Mouse (Mus musculus): ENCODE data around the gene Tcp11.

The Tcp11 gene

GRCm38 (mm10) chr17:28034986-28035385, 45.5 kb downstream of the Tcp11 start:
- DNase-seq = no peak

GRCm38 (mm10) chr17:28033046-28033580, 47.3 kb downstream of the Tcp11 start:
- DNase-seq = no peak

- DNase-seq = no peak
These were observed 48.2 kb downstream of the Tcp11 start for GRCm38 (mm10) chr17:28032219-28032618.

- DNase-seq = no peak
These were observed 49.0 kb downstream of the Tcp11 start for GRCm38 (mm10) chr17:28031281-28031941.

- no peak for DNase-seq
These were observed 50.0 kb downstream of the Tcp11 start for GRCm38 (mm10) chr17:28030446-28030845.

GRCm38 (mm10) chr17:28029308-28029707, 51.1 kb downstream of the Tcp11 start:
- no peak for DNase-seq

GRCm38 (mm10) chr17:28028236-28028635, 52.2 kb downstream of the Tcp11 start:
- DNase-seq = no peak

- no peak for DNase-seq
These were observed 53.2 kb downstream of the Tcp11 start for GRCm38 (mm10) chr17:28027197-28027596.

- peak; percentile 80 for DNase-seq
These were observed 54.1 kb downstream of the Tcp11 start for GRCm38 (mm10) chr17:28026111-28026872.

- peak; percentile 80 for DNase-seq
These were observed 54.9 kb downstream of the Tcp11 start for GRCm38 (mm10) chr17:28025541-28025961.

GRCm38 (mm10) chr17:28022854-28023655, 57.4 kb downstream of the Tcp11 start:
- peak; percentile 94 for DNase-seq

GRCm38 (mm10) chr17:28021911-28022310, 58.5 kb downstream of the Tcp11 start:
- DNase-seq = peak; percentile 72

GRCm38 (mm10) chr17:28019785-28020696, 60.4 kb downstream of the Tcp11 start:
- peak; percentile 41 for DNase-seq

- no peak for DNase-seq
These were observed 61.7 kb downstream of the Tcp11 start for GRCm38 (mm10) chr17:28018776-28019175.

- no peak for DNase-seq
These were observed 62.1 kb downstream of the Tcp11 start for GRCm38 (mm10) chr17:28018344-28018743.

Data from kidney, adult 11 months (tissue).